Mouse (Mus musculus): ENCODE results near the gene Usp29. TPM values are rescaled to one million over a fixed set of nuclear protein-coding genes. Genes with fewer than 3 reads are reported as not detected.
A peak's percentile ranks its signal among the peaks of the same experiment; 100 is the strongest.

The Usp29 gene
- total RNA-seq, 2 experiments from 2014 or later, result 1.8 to 2.0 TPM

- intact Hi-C loops (cut with DNase I; ENCODE audit: low total_unique reads), result no loop called here
- DNase-seq, result no peak
Measured at GRCm38 (mm10) chr7:6801642-6802041, 71.3 kb downstream of the Usp29 start.

DNA sequence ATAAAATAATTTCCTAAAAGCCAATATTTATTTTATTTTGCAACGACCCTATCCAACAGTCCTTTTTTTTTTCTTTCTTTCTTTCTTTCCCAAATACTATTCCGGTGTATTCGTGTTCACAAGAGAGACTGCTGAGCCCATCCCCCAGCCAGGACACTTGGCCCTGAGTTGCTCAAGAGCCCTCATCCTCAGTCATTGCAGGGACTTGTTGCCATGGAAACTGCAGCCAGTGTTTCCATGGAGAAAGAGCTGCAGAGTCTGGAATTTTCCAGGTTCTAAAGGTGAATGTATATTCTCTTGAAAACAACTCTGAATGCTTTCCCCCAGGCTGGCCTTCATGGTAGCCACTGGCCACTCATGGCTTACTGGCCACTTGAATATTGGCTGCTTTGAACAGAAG lies 80.2 kb downstream of the Usp29 start:
- intact Hi-C loops (cut with DNase I; ENCODE audit: low total_unique reads), result no loop called here
- no peak for DNase-seq

DNA sequence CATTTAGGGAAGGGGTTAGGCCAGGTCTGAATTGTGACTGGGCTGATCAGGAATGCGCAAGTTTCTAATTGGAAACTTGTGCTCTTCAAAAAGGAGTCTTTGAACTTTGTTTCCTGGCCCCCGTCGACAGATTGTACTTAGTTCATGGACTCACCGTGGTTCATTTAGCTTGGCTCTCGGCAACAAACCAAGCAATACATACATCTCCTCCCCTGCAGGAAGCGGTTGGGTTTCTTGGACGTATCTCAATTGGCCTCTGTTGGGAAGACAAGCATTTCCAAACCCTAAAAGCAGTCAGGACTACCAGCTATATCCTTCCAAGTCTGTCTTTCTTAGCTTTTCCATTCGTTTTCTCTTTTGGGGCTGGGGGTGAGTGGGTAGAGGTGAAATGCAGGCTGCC lies 84.6 kb downstream of the Usp29 start:
- DNase-seq, result no peak
- intact Hi-C loops (cut with DNase I; ENCODE audit: low total_unique reads), result no loop called here

DNA sequence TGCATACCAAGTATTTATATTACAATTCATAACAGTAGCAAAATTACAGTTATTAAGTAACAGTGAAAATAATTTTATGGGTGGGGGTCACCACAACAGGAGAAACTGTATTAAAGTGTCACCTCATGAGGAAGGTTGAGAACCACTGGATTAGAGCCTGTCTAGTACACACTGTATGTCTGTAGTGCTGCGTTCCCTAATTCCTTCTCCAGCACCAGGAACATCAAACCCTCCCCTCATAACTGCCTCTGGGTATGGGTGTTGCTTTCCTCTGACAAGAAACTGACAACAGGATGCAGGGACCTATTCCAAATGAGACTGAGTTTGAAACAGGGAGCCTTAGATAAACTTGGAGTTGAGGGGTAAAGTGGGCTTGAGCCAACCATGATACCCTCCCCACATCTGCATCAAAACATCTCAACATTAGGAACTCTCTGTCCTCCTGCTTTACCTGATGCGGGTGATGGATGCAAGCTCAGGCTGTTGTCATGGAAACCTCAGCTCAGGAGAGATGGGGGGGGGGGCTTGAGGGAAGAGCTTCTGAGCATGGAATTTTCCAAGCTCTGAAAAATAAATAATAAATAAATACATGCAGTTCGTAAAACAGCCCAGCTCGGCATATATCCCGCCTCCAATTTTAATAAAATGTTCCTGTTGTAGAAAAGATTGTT lies 86.5 kb downstream of the Usp29 start:
- no peak for DNase-seq
- intact Hi-C loops (cut with DNase I; ENCODE audit: low total_unique reads), result no loop called here

GRCm38 (mm10) chr7:6820296-6820695 lies 89.9 kb downstream of the Usp29 start:
- intact Hi-C loops (cut with DNase I; ENCODE audit: low total_unique reads), result no loop called here
- DNase-seq, result no peak

DNA sequence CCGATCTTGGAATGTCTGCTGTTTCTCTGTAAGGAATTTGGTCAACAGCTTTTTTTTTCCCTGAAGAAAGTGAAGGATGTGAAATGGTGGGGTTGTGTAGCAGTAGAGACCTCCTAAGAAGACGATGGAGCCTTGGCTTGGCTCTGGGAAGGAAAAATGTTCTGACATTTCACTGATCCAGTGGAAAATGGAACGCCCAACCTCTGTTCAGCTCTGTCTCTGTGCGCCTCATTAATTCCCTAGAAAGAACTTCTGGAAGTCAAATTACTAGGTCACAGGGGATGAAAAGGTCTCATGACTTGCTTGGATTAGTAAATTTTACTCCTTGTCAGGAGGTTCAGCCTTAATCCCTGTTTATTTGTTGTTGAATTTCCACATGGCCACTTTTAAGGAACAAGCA lies 92.3 kb downstream of the Usp29 start:
- intact Hi-C loops (cut with DNase I; ENCODE audit: low total_unique reads), result no loop called here
- DNase-seq, result peak; percentile 19

- DNase-seq, result no peak
- intact Hi-C loops (cut with DNase I; ENCODE audit: low total_unique reads), result no loop called here
Measured at GRCm38 (mm10) chr7:6823673-6824072, 93.3 kb downstream of the Usp29 start.

DNA sequence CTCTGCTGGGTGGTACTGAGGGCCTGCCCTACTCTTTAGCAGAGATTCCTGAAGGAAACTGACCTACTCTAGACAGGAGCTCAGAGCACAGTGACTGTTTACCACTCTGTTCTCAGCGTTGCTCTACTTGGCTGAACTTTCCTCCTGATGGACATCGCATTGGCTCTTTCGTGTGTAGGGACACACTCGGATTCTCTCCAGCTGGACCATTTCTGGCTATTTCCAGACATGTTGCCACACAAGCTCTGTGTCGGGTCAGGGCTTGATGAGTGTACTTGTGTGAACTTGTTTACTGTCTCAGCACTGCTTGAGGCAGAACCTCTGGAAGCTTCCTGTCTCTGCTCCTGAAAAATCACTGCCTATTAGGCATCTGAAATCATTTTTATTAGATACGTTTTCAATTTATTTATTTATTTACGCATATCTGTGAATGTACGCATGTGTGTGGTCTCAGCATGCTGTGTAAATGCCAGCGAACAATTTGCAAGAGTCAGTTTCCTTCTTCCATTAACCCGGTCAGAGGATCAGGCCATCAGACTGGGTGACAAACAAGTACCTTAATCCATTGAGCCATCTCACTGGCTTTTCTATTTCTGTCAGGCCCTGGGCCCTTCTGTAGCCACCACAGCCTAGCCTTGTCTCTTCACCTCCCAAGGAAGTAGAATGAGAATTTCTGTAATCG lies 95.7 kb downstream of the Usp29 start:
- peak; percentile 70 for DNase-seq
- intact Hi-C loops (cut with DNase I; ENCODE audit: low total_unique reads), result no loop called here

- intact Hi-C loops (cut with DNase I; ENCODE audit: low total_unique reads), result no loop called here
Measured at GRCm38 (mm10) chr7:6829148-6829547, 98.8 kb downstream of the Usp29 start.

DNA sequence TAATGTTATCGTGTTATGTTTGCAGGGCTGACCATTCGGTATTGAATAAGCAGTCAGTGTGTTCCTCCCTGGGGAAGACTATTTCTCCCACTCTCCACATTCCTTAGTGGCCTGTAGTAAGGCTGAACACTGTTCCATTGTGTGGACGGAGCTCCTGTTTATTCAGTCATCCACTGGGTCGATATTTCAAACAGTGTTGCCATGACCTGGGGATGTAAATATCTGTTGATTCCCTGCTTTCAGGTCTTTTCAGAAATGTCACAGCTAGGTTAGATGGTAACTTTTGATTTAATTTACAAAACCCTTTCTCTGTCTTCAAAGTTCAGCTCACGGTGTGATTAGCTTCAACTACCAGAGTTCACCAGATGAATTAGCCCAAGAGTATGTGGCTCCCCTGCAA lies 104.6 kb downstream of the Usp29 start:
- DNase-seq, result no peak
- intact Hi-C loops (cut with DNase I; ENCODE audit: low total_unique reads), result no loop called here

More at GRCm38 (mm10) chr7:6829148-6829547, 98.8 kb downstream of the Usp29 start:
- DNase-seq, result no peak

DNA sequence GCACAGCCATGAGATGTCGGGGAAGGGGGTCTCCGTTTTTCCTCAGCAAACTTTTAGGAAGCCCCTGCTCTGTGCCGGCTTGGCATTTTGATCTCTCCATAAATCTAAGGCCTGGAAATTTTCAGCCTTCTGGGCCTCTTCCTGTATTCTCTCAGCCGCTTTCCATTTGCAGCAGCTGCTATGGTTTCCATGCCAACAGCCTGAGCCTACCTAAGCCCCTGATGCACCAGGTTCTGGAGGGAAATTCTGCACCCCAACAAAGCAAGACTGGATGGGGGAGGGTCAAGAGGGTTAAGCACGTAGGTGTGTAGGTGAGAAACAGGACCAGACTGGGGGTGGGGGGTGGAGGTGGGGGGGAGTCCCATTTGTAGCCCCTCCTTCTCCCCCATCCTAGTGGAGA lies 105.0 kb downstream of the Usp29 start:
- intact Hi-C loops (cut with DNase I; ENCODE audit: low total_unique reads), result no loop called here

DNA sequence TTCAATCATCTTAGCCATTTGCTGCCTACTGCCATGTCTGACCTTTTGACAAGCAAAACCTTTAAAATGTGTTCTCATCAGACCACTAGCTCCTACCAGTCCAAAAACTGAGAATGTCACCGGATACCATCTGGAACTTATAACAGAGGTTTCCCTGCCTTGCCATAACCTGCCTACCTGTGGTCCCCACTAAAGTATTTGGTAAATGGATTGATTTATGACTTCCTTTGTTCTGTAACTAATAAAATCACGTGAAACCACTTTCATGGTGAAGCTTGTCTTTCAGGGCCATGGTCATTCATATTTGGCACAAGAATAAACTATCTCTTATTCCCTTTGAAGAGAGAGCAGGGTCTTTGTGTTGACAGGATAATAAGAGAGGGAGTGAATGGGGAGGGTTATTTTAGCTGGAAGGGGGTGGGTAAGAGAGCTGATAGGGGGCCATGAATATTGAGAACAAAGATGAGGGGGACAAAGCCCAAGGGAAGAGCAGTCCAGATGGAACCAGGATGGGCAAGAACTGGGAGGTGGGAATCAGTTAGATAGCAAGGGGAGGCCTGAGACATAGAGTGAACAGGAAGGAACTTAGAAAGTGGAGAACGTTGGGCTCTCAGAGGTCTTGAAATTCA lies 107.0 kb downstream of the Usp29 start:
- DNase-seq, result no peak
- intact Hi-C loops (cut with DNase I; ENCODE audit: low total_unique reads), result no loop called here

More for the DNA sequence above, 105.0 kb downstream of the Usp29 start:
- DNase-seq, result no peak

DNA sequence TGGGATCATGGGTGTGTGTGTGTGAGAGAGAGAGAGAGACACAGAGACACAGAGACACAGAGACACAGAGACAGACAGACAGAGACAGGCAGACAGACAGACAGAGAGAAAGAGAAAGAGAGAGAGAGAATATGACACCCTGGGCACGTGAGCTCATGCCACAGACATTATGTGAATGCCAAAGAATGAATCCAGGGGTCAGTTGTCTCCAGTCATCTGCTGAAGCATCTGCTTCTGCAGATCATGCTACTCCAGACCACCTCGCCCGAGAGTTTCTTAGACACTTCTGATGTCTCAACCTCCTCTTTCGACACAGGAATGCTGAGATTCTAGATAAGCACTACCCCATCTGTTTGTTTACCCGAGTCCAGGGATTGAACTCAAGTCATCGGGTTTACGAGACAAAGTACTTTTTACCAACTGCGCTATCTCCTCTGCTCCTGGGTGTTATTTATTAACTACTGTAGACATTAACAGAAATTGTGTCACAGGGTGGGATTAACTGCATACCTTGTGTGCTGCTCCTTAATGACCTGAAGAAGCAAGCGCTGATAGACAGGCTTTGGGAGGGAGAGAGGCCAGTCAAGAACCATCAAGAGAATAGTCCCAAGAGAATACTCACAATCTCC lies 107.7 kb downstream of the Usp29 start:
- DNase-seq, result no peak
- intact Hi-C loops (cut with DNase I; ENCODE audit: low total_unique reads), result no loop called here

DNA sequence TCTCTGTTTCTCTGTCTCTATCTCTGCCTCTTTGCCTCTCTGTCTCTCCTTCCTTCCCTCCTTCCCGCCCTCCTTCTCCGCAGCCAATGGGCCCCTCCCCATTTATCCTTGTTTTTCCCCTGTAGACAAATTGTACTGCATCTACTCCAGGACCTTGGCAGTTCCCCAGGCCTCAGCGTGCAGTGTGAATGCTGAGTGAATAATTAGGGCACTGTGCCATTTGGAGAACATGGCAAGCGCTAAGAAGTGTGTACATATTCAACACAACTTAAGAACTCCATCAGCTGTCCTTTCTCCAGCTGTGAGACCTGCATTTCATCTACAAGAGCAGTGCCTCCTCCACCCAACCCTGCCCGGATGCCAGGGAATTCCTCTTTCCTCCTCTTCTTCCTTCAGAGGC lies 110.5 kb downstream of the Usp29 start:
- DNase-seq, result peak; percentile 54
- intact Hi-C loops (cut with DNase I; ENCODE audit: low total_unique reads), result no loop called here

DNA sequence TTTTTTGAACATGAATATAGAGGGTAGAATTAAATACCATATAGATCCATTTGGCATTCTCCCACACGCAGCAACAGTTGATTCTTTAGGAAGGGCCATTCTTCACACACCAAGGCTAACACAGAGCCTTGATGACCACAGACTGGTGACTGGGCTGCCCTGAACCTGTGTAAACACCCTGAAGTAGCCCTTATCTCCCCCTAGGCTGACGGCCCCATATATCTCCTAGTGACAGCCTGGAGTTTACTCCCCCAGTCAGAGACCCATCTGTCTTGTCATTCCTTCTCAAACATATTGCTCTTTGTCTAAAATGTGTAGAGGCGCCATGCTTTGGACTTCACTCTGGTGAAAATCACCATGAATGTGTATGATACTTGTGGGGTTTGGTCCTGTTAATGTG lies 119.1 kb downstream of the Usp29 start:
- intact Hi-C loops (cut with DNase I; ENCODE audit: low total_unique reads), result no loop called here
- no peak for DNase-seq

GRCm38 (mm10) chr7:6850321-6850720 lies 119.9 kb downstream of the Usp29 start:
- intact Hi-C loops (cut with DNase I; ENCODE audit: low total_unique reads), result no loop called here
- no peak for DNase-seq

- intact Hi-C loops (cut with DNase I; ENCODE audit: low total_unique reads), result no loop called here
- no peak for DNase-seq
Measured at GRCm38 (mm10) chr7:6851256-6851655, 120.9 kb downstream of the Usp29 start.

DNA sequence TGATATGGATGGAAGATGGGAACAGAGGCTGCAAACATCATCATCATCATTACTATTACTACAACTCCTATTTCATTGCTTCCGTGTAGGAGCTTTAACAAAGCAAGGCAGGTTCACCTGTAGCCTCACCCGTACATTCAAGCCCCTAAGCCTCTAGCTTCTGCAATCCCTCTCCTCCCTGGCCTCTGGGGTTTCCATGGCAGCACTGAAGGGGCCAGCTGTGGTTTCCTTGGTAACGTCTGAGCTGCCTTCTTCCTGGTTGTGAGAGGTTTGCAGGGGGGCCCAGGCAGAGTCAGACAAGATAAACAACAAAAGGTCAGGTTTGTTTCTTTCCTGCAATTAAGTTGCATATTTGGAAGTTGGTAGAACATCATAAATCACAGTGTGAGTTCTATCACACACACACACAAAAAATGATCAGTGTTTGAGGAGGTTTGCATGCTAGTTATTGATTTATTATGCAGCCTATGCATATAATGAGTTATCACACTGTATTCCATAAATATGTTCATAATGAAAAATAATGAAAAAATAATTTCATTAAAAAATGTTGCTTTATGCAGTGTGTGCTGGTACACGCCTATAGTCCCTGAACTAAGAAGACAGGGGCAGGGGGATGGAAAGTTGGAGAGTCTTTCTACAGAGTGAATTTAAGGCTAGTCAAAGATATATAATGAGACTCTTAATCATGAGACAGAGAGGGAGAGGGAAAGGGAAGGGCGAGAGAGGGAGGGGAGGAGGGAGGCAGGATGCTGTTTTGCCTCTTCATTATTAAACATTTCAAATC lies 121.5 kb downstream of the Usp29 start:
- intact Hi-C loops (cut with DNase I; ENCODE audit: low total_unique reads), result no loop called here

GRCm38 (mm10) chr7:6855613-6856405 lies 125.4 kb downstream of the Usp29 start:
- intact Hi-C loops (cut with DNase I; ENCODE audit: low total_unique reads), result no loop called here
- no peak for DNase-seq

More for the DNA sequence above, 121.5 kb downstream of the Usp29 start:
- DNase-seq, result no peak
